Mouse (Mus musculus) neural tube, embryonic 10.5 days (tissue): ENCODE measurements at regions not wholly inside any gene's neighbourhood (a gene's known extent, or its start where the extent isn't known, plus 50 kb on each side); places are given as distances from the start of the nearest gene placed in this dataset.

Experiments
- DNase-seq: peaks from one replicate; pipeline ENCODE4 v3.0.0-alpha.2; 2017; ENCODE audit warnings: low spot score; ENCODE audit errors: extremely low spot score

GRCm38 (mm10) chr15:86566111-86566510 lies 351.9 kb downstream of the Tbc1d22a start:
- DNase-seq: no peak

- no peak for DNase-seq
These were observed 360.1 kb downstream of the Tbc1d22a start for GRCm38 (mm10) chr15:86574311-86574710.

- DNase-seq: no peak
These were observed 362.4 kb downstream of the Tbc1d22a start for GRCm38 (mm10) chr15:86576666-86577065.

- DNase-seq: no peak
These were observed 364.4 kb downstream of the Tbc1d22a start for GRCm38 (mm10) chr15:86578689-86579088.

GRCm38 (mm10) chr15:86582240-86583090 lies 368.2 kb downstream of the Tbc1d22a start:
- DNase-seq: no peak

GRCm38 (mm10) chr15:86585716-86586115 lies 371.5 kb downstream of the Tbc1d22a start:
- no peak for DNase-seq

- DNase-seq: no peak
These were observed 372.9 kb downstream of the Tbc1d22a start for GRCm38 (mm10) chr15:86587209-86587608.

- DNase-seq: no peak
These were observed 375.8 kb downstream of the Tbc1d22a start for GRCm38 (mm10) chr15:86590033-86590432.

GRCm38 (mm10) chr15:86590896-86591295 lies 376.6 kb downstream of the Tbc1d22a start:
- no peak for DNase-seq

- DNase-seq: no peak
These were observed 379.1 kb downstream of the Tbc1d22a start for GRCm38 (mm10) chr15:86593404-86593803.

GRCm38 (mm10) chr15:86606411-86606810 lies 392.2 kb downstream of the Tbc1d22a start:
- DNase-seq: no peak

- DNase-seq: no peak
These were observed 395.4 kb downstream of the Tbc1d22a start for GRCm38 (mm10) chr15:86609692-86610091.

- DNase-seq: no peak
These were observed 417.1 kb downstream of the Tbc1d22a start for GRCm38 (mm10) chr15:86631376-86631775.

- no peak for DNase-seq
These were observed 431.0 kb downstream of the Tbc1d22a start for GRCm38 (mm10) chr15:86645244-86645643.

- no peak for DNase-seq
These were observed 433.9 kb downstream of the Tbc1d22a start for GRCm38 (mm10) chr15:86648131-86648530.

- peak; percentile 44 for DNase-seq
These were observed 458.8 kb downstream of the Tbc1d22a start for GRCm38 (mm10) chr15:86673096-86673520.

GRCm38 (mm10) chr15:86677016-86677415 lies 462.8 kb downstream of the Tbc1d22a start:
- no peak for DNase-seq

- DNase-seq: no peak
These were observed 468.8 kb downstream of the Tbc1d22a start for GRCm38 (mm10) chr15:86683081-86683480.

- no peak for DNase-seq
These were observed 475.4 kb downstream of the Tbc1d22a start for GRCm38 (mm10) chr15:86689694-86690093.

GRCm38 (mm10) chr15:86696806-86697205 lies 482.5 kb downstream of the Tbc1d22a start:
- no peak for DNase-seq

- no peak for DNase-seq
These were observed 496.2 kb downstream of the Tbc1d22a start for GRCm38 (mm10) chr15:86710429-86710828.

GRCm38 (mm10) chr15:86718376-86718775 lies 504.1 kb downstream of the Tbc1d22a start:
- no peak for DNase-seq

GRCm38 (mm10) chr15:86719088-86719487 lies 504.8 kb downstream of the Tbc1d22a start:
- no peak for DNase-seq
